Mouse (Mus musculus) neural tube, embryonic 10.5 days (tissue): ENCODE results near the gene Lsr.
A peak's percentile ranks its signal among the peaks of the same experiment; 100 is the strongest.
"Not testable (repeated sequence)": the region's sequence is repeated elsewhere in the genome, so short reads cannot be mapped to it uniquely, and the experiment has no call there.

ENCODE experiments used
- DNase-seq: peaks from one replicate; pipeline ENCODE4 v3.0.0-alpha.2; 2017; ENCODE audit warnings: low spot score; ENCODE audit errors: extremely low spot score

Lsr gene

GRCm38 (mm10) chr7:30935422-30936099, 37.7 kb downstream of the Lsr start:
- not testable (repeated sequence) for DNase-seq

GRCm38 (mm10) chr7:30924581-30924980, 48.7 kb downstream of the Lsr start, which contains the start of gene Hamp2:
Hamp2 (minus strand) TSS chr7:30924681.
- DNase-seq = not testable (repeated sequence)

- DNase-seq = no peak
Observed at GRCm38 (mm10) chr7:30924071-30924470, 49.2 kb downstream of the Lsr start.

GRCm38 (mm10) chr7:30922490-30922889, 50.8 kb downstream of the Lsr start:
- not testable (repeated sequence) for DNase-seq

GRCm38 (mm10) chr7:30920217-30920616, 53.0 kb downstream of the Lsr start:
- no peak for DNase-seq

- DNase-seq = no peak
Observed at GRCm38 (mm10) chr7:30917219-30917618, 56.0 kb downstream of the Lsr start.

- DNase-seq = no peak
Observed at GRCm38 (mm10) chr7:30916713-30917112, 56.6 kb downstream of the Lsr start.

GRCm38 (mm10) chr7:30914732-30915131, 58.5 kb downstream of the Lsr start, which contains the start of gene Mag:
Mag (minus strand) TSS chr7:30914873.
- no peak for DNase-seq

GRCm38 (mm10) chr7:30909773-30910172, 63.5 kb downstream of the Lsr start:
- DNase-seq = no peak

- no peak for DNase-seq
Observed at GRCm38 (mm10) chr7:30908992-30909431, 64.3 kb downstream of the Lsr start.

- DNase-seq = peak; percentile 51
Observed at GRCm38 (mm10) chr7:30908277-30908991, 64.8 kb downstream of the Lsr start.
